Mouse (Mus musculus): ENCODE results near the gene Stard3. TPM values are rescaled to one million over a fixed set of nuclear protein-coding genes. Genes with fewer than 3 reads are reported as not detected.

Stard3 gene
- total RNA-seq, 1 experiment from 2014 or later: 36.2 TPM

DNA sequence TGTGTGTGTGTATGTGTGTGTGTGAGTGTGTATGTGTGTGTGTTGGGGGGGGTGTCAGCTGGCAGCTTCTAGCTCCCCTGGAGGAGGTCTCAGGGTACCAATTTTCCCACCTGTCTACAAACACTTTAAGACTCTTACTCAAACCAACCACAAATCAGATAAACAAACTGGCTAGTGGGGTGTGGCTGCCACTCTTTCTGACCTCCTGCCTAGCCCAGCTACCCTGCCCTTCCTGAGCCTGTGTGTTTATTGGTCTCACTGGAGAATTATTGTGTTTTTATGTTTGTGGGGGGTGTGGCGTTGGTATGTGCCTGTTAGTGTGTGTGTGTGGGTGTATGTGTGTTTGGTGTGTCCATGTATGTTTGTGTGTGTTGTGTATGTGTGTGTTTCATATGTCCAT, 58.9 kb downstream of the Stard3 start:
- ATAC-seq (ENCODE audit: extremely low read depth, insufficient number of reproducible peaks, low FRiP score, poor library complexity, severe bottlenecking): no peak

DNA sequence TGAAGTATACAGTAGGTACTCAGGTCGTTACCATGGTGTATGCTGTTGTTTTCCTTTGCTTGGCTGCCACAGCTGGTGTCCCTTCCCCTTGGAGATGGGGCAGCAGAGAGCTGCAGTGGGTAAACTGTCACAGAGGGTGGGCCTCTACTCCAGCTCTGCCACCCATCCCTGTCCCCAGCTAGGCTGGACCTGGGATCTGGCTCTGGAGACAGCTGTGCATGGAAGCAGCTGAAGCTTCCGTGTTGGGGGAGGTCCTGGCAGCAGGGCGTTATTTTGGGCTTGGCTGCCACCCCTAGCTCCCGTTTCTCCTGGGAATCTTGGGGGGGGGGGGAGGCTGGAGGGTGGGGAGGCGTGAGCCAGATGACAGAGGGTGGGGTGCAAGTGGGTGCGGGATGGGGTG, 60.1 kb downstream of the Stard3 start:
- ATAC-seq (ENCODE audit: extremely low read depth, insufficient number of reproducible peaks, low FRiP score, poor library complexity, severe bottlenecking): no peak

DNA sequence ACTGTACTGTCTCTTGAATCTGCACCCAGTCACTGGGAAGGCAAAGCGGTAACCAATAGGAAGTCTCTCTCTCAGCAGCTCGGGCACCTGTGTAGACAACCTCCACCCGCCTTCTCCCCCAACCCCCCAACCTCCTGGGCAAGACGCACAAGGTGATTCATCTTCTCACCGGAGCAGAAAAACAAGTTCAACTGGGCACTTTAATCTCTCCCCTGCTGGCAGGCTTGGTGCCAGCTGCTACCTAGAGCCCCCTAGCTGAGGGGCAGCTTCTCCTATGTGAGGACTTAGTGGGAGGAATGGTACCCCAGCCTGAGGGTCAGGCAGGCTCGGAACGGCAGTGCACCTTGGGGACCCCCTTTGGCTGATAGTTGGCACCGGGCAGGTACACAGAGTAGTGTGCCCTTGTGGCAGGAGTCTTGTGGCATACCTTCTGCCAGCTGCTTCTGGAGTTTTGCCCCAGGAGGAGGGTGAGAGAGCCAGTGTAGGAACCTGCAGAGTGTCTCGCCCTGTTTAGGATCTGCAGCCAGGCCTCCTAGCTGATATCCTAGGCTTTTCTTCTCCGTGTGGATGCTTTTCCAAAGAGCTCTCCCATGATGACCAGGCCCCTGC, 60.9 kb downstream of the Stard3 start:
- ATAC-seq (ENCODE audit: extremely low read depth, insufficient number of reproducible peaks, low FRiP score, poor library complexity, severe bottlenecking): no peak

DNA sequence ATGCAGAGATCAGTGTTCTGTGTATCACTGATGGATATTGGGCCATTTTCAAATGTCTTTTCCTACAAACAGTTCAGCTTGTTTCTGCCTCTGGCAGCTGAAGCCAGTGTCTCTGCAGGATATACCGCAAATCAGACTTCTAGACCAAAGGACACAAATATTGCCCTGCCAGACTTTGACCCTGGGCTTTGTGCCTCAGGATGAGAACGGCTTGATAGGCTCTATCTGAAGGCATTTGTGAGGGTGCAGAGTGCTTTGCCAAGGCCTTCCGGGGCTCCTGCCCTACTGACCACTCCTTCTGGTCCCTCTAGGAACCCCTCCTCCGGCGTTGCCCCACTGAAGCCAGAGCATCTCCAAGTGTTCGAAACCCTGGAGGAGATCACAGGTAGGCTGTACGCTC, 68.4 kb downstream of the Stard3 start:
- no peak for ATAC-seq (ENCODE audit: extremely low read depth, insufficient number of reproducible peaks, low FRiP score, poor library complexity, severe bottlenecking)

DNA sequence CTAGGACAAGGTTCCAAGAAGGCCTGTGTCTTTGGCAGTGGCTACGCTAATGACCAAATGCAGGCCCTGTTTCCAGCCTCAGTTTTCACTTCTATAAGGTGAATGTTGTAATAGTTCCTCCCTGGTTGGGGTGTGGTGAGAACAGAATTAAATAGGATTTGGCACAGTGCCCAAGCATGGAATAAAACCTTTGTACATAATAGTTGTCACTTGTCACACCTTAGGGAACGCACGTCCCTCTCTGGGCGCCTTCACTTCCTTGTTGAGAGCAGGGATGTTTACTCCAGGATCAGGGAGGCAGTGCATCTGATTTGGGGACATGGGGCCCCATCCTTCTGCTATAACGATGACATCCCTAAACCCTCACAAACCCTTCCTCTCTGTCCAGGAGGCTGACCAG, 70.3 kb downstream of the Stard3 start:
- ATAC-seq (ENCODE audit: extremely low read depth, insufficient number of reproducible peaks, low FRiP score, poor library complexity, severe bottlenecking): no peak

Other genes starting within 250 kb of the Stard3 start
- 56.2 and 61.6 TPM in 2 replicates for gene Fbxl20, start 208.0 kb upstream of the Stard3 start, total RNA-seq (2017)
- 52.8 and 56.1 TPM in 2 replicates for gene Med1, start 165.1 kb upstream of the Stard3 start, total RNA-seq (2017)
- 134 and 140 TPM in 2 replicates for gene Cdk12, start 155.3 kb upstream of the Stard3 start, total RNA-seq (2017)
- not detected in 2 replicates for gene Neurod2, start 28.7 kb upstream of the Stard3 start, total RNA-seq (2017)
- gene Ppp1r1b, start 10.0 kb upstream of the Stard3 start, total RNA-seq (2017): not detected in 2 replicates
- gene Tcap, start 25.4 kb downstream of the Stard3 start, total RNA-seq (2017): not detected in 2 replicates
- not detected in 2 replicates for gene Pnmt, start 28.1 kb downstream of the Stard3 start, total RNA-seq (2017)
- 1.6 and 3.1 TPM in 2 replicates for gene Pgap3, start 42.1 kb downstream of the Stard3 start, total RNA-seq (2017)
- 0.23 TPM in 1 of 2 replicates, not detected in the other for gene Erbb2, start 54.1 kb downstream of the Stard3 start, total RNA-seq (2017)
- 30.1 and 37.2 TPM in 2 replicates for gene Mien1, start 80.6 kb downstream of the Stard3 start, total RNA-seq (2017)
- 0.98 and 1.7 TPM in 2 replicates for gene Grb7, start 88.0 kb downstream of the Stard3 start, total RNA-seq (2017)
- gene Ikzf3, start 187.7 kb downstream of the Stard3 start, total RNA-seq (2017): 315 and 346 TPM in 2 replicates
- 2.4 and 7.5 TPM in 2 replicates for gene Zpbp2, start 192.7 kb downstream of the Stard3 start, total RNA-seq (2017)
- 18.6 and 23.8 TPM in 2 replicates for gene Ormdl3, start 229.0 kb downstream of the Stard3 start, total RNA-seq (2017)
- gene Lrrc3c, start 239.9 kb downstream of the Stard3 start, total RNA-seq (2017): not detected in 2 replicates